Mouse (Mus musculus): ENCODE results near the gene Gli3. TPM values are rescaled to one million over a fixed set of nuclear protein-coding genes. Genes with fewer than 3 reads are reported as not detected.

Gli3 gene
- polyA plus RNA-seq, 2 experiments = 33.4 to 42.6 TPM

DNA sequence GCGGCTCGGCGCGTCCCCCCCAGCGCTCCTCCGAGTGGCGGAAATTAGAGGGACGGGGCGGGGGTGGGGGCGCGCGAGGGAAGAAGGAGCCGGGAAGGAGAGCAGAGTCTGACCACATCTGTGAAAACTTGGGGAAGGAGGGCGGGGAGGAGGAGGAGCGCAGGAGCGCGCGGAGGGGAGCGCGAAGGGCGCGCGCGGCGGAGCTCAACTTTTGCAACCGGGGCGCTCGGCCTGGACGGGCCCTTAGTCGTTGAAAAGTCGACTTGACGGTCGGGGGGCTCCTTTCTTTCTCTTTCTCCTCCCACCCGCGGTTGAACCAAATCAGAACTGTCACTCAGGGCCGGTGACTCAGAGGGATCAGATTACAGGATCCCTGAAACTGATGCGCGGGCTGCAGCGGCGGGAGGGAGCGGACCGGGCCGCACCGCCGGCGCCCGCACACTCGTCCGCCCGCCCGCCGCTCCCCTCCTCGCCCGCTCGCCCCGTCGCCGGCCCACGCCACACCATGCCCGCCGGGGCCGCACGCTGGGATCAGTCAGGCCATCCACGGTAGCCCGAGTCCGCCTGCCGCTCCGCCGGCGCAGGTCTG is 551 bp downstream of the Gli3 start:
- no peaks in the 10 kb centered on the region for H3K36me3 ChIP-seq (ENCODE audit: control insufficient read depth, insufficient read depth, low read length)
- WGBS = under 1% methylated on average over 47 of the region's 70 CpGs

DNA sequence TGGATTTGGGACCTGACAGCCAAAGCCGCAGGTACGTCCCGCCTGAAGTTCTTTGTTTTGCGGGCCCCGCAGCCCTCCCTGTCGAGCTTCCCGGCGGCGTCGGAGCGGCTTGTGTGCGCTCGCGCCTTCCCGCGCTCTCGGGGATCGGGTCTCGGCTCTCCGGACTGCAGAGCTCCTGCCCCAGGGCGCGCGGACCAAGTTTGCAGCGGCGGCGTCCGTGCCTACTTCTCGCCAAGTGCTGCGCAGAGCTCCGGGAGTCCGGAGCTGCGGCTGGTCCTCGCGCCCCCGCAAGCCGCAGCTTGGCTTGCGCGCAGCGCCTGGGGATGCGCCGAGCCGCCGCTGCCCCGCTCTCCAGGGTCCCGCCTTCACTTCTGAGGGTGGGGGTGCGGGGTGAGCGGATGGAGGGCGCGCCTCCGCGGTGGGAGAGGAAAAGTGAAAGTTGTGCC is 1.1 kb downstream of the Gli3 start:
- peak overlapping the region; percentile 96 for H3K4me3 ChIP-seq (replicated peaks; ENCODE audit: low read length)
- peak overlapping the region; percentile 100 for H3K9ac ChIP-seq (ENCODE audit: low read depth, low read length, severe bottlenecking)
- no peaks in the 10 kb centered on the region for H3K9me3 ChIP-seq (ENCODE audit: control insufficient read depth, low read length)
- no peak for DNase-seq (ENCODE audit: low spot score)
- 0 out of 2 replicates have a peak, but pooled peaks have one; percentile 34 for TF ChIP-seq POLR2A (IDR thresholded peaks at IDR 0.05; ENCODE audit: borderline replicate concordance, extremely low read depth, insufficient read depth, insufficient read length)
- WGBS = under 1% methylated on average over 50 of the region's 51 CpGs
- peak overlapping the region; percentile 69 for H3K4me2 ChIP-seq (replicated peaks; ENCODE audit: low read depth, low read length, severe bottlenecking)
- H3K4me1 ChIP-seq (ENCODE audit: control insufficient read depth, insufficient read depth, low read length) = peaks cover 18% of the 10 kb centered on the region
- no peak for ATAC-seq (ENCODE audit: low FRiP score, low read depth)
- no peaks in the 10 kb centered on the region for H3K36me3 ChIP-seq (ENCODE audit: control insufficient read depth, insufficient read depth, low read length)
- H3K27ac ChIP-seq (replicated peaks; ENCODE audit: low read depth, low read length) = peak overlapping the region; percentile 100
- H3K27me3 ChIP-seq (ENCODE audit: control insufficient read depth, insufficient read depth, low read length) = no peaks in the 10 kb centered on the region

More for the DNA sequence above, 551 bp downstream of the Gli3 start:
- Histone ChIP-seq H3K9ac (ENCODE audit: low read depth, low read length, severe bottlenecking) (peak overlapping the region; percentile 100), H3K9me3 (ENCODE audit: control insufficient read depth, low read length) (no peaks in the 10 kb centered on the region), H3K27me3 (ENCODE audit: control insufficient read depth, insufficient read depth, low read length) (no peaks in the 10 kb centered on the region), H3K27ac (replicated peaks; ENCODE audit: low read depth, low read length) (peak overlapping the region; percentile 100), H3K4me1 (ENCODE audit: control insufficient read depth, insufficient read depth, low read length) (peaks cover 16% of the 10 kb centered on the region), H3K4me3 (replicated peaks; ENCODE audit: low read length) (peak overlapping the region; percentile 96), H3K4me2 (replicated peaks; ENCODE audit: low read depth, low read length, severe bottlenecking) (peak overlapping the region; percentile 69)
- peak; percentile 85 for ATAC-seq (ENCODE audit: low FRiP score, low read depth)
- peak; percentile 86 for DNase-seq (ENCODE audit: low spot score)
- TF ChIP-seq POLR2A (IDR thresholded peaks at IDR 0.05; ENCODE audit: borderline replicate concordance, extremely low read depth, insufficient read depth, insufficient read length) = peak; percentile 47; the same call in 1 of the 2 replicates

DNA sequence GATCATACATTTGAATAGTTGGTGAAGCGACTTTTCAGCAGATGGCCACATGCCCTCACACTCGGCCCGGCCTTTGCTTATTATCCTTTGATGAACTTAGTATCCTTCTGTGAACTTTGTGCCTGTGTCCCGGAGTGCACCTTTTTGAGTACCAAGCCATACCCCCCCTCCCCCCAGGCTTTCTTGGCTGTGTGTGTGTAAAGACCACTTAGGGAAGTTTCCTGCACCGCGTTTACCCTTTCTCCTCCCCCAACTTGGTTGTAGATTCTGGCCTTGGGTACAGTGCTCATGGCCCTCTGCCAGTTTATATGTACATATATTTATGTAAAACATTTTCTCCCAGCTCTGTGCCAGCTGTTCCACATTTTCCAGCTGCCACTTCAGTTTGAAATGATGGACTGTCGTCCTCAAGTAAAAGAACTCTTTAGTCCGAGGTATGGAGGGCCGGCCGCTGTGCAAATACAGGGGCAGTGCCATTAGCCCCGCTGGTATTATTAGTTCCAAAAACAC is 1.8 kb downstream of the Gli3 start:
- H3K36me3 ChIP-seq (ENCODE audit: control insufficient read depth, insufficient read depth, low read length) = no peaks in the 10 kb centered on the region
- peak; percentile 80 for DNase-seq (ENCODE audit: low spot score)
- H3K4me2 ChIP-seq (replicated peaks; ENCODE audit: low read depth, low read length, severe bottlenecking) = peak overlapping the region; percentile 69
- no peaks in the 10 kb centered on the region for H3K9me3 ChIP-seq (ENCODE audit: control insufficient read depth, low read length)
- 2% methylated on average over 11 of the region's 11 CpGs for WGBS
- no peak for TF ChIP-seq POLR2A (IDR thresholded peaks at IDR 0.05; ENCODE audit: borderline replicate concordance, extremely low read depth, insufficient read depth, insufficient read length)
- H3K27ac ChIP-seq (replicated peaks; ENCODE audit: low read depth, low read length) = peak overlapping the region; percentile 100
- H3K27me3 ChIP-seq (ENCODE audit: control insufficient read depth, insufficient read depth, low read length) = no peaks in the 10 kb centered on the region
- no peak for ATAC-seq (ENCODE audit: low FRiP score, low read depth)
- peak overlapping the region; percentile 96 for H3K4me3 ChIP-seq (replicated peaks; ENCODE audit: low read length)
- peaks cover 25% of the 10 kb centered on the region for H3K4me1 ChIP-seq (ENCODE audit: control insufficient read depth, insufficient read depth, low read length)
- peak overlapping the region; percentile 100 for H3K9ac ChIP-seq (ENCODE audit: low read depth, low read length, severe bottlenecking)

DNA sequence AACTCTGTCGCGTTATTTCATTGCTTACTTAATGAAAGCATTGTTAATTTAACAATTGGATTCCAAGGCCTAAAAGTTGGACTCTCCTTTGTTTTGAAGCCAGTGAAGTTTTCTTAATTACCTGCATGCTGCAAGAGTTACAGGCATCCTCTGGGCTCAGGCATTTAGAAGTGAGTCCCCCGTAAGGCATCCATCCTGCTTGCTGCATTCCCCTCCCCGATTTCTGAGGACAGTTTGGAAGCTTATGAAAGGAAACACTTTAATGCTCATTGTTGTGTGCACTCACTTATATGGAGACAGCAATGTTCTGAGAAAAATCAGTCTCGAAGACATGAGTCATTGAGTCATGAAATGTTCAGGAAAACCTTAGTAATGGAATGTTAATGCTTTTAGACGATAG is 3.5 kb downstream of the Gli3 start:
- H3K4me1 ChIP-seq (ENCODE audit: control insufficient read depth, insufficient read depth, low read length) = peaks cover 40% of the 10 kb centered on the region
- no peak for TF ChIP-seq POLR2A (IDR thresholded peaks at IDR 0.05; ENCODE audit: borderline replicate concordance, extremely low read depth, insufficient read depth, insufficient read length)
- peak; percentile 32 for DNase-seq (ENCODE audit: low spot score)
- peak overlapping the region; percentile 96 for H3K4me3 ChIP-seq (replicated peaks; ENCODE audit: low read length)
- H3K9ac ChIP-seq (ENCODE audit: low read depth, low read length, severe bottlenecking) = peak overlapping the region; percentile 100
- no peaks in the 10 kb centered on the region for H3K27me3 ChIP-seq (ENCODE audit: control insufficient read depth, insufficient read depth, low read length)
- peak overlapping the region; percentile 69 for H3K4me2 ChIP-seq (replicated peaks; ENCODE audit: low read depth, low read length, severe bottlenecking)
- ATAC-seq (ENCODE audit: low FRiP score, low read depth) = no peak
- H3K27ac ChIP-seq (replicated peaks; ENCODE audit: low read depth, low read length) = peak overlapping the region; percentile 52
- H3K36me3 ChIP-seq (ENCODE audit: control insufficient read depth, insufficient read depth, low read length) = no peaks in the 10 kb centered on the region
- WGBS = 15% methylated on average over 6 of the region's 6 CpGs
- no peaks in the 10 kb centered on the region for H3K9me3 ChIP-seq (ENCODE audit: control insufficient read depth, low read length)

DNA sequence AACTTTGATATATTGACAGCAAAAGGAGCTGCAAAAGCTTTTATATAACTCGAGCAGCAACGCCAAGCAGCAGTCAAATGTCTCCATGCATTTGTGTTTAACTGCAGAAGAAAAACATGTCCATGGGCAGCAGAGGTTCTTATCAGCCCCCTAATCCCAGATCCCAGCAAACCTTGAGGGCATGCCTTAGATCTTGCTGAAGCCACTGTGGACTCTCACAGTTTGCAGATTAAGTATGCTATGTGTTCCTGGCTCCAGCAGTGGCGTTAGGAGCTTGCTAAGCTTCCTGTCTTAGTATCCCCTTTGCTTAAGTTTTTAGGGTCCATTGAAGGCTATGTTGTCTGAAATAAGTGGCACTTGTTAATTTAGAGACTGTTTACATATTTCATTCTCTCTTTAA is 4.4 kb downstream of the Gli3 start:
- Histone ChIP-seq H3K27ac (replicated peaks; ENCODE audit: low read depth, low read length) (no peak overlapping the region), H3K36me3 (ENCODE audit: control insufficient read depth, insufficient read depth, low read length) (no peaks in the 10 kb centered on the region), H3K9ac (ENCODE audit: low read depth, low read length, severe bottlenecking) (peak overlapping the region; percentile 100), H3K9me3 (ENCODE audit: control insufficient read depth, low read length) (no peaks in the 10 kb centered on the region), H3K4me3 (replicated peaks; ENCODE audit: low read length) (peak overlapping the region; percentile 96), H3K4me1 (ENCODE audit: control insufficient read depth, insufficient read depth, low read length) (peaks cover 44% of the 10 kb centered on the region), H3K27me3 (ENCODE audit: control insufficient read depth, insufficient read depth, low read length) (no peaks in the 10 kb centered on the region), H3K4me2 (replicated peaks; ENCODE audit: low read depth, low read length, severe bottlenecking) (peak overlapping the region; percentile 69)
- no peak for ATAC-seq (ENCODE audit: low FRiP score, low read depth)
- no peak for DNase-seq (ENCODE audit: low spot score)
- 20% methylated on average over 3 of the region's 3 CpGs for WGBS
- TF ChIP-seq POLR2A (IDR thresholded peaks at IDR 0.05; ENCODE audit: borderline replicate concordance, extremely low read depth, insufficient read depth, insufficient read length) = no peak

All from limb, embryonic 14.5 days (tissue).